Mouse (Mus musculus) bone marrow macrophage, adult 2 months (primary cell): ENCODE measurements at regions not wholly inside any gene's neighbourhood (a gene's known extent, or its start where the extent isn't known, plus 50 kb on each side); places are given as distances from the start of the nearest gene placed in this dataset.

ENCODE experiments used
- H3K27ac ChIP-seq: 2 replicates; pipeline ENCODE4 v1.5.1; 2012; ENCODE audit warnings: low read depth, low read length; ENCODE audit not compliant: insufficient read depth
- H3K4me1 ChIP-seq: 2 replicates; pipeline ENCODE4 v1.6.1; 2012; ENCODE audit warnings: low read length; ENCODE audit not compliant: control insufficient read depth, insufficient read depth
- H3K4me3 ChIP-seq: 2 replicates; pipeline ENCODE4 v1.5.1; 2012; ENCODE audit warnings: mild to moderate bottlenecking, low read length, moderate library complexity; ENCODE audit not compliant: insufficient read depth
- CTCF ChIP-seq: IDR thresholded peaks from 2 replicates; pipeline ENCODE4 v1.5.1; 2012; ENCODE audit warnings: low read depth, mild to moderate bottlenecking, low read length, moderate library complexity
- POLR2A ChIP-seq: IDR thresholded peaks from 2 replicates; pipeline ENCODE4 v1.6.1; 2012; ENCODE audit warnings: mild to moderate bottlenecking, low read depth, low read length, borderline replicate concordance

DNA sequence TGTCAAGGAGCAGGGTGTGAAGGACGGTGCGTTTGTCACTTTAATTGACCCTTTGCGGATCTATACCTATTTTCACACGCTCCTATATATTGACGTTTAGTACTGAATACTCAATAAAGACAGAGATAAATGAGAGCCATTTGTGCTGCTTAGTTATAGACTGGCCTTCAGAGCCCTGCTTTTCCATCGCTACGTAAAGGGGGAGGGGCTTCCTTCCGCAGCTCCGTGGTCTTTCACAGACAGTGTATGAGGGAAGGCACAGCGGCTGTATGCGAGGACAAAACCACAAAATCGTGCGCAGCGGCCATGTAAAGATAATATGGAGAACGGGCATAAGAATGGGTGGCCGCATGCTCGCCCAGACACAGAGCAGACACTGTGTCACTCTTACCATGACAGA lies 58.4 kb upstream of the Pced1b start:
- Histone ChIP-seq H3K4me1 (no peaks in the 10 kb centered on the region), H3K4me3 (no peak overlapping the region), H3K27ac (no peak overlapping the region)
- TF ChIP-seq CTCF, result no peak
- TF ChIP-seq POLR2A, result no peak

DNA sequence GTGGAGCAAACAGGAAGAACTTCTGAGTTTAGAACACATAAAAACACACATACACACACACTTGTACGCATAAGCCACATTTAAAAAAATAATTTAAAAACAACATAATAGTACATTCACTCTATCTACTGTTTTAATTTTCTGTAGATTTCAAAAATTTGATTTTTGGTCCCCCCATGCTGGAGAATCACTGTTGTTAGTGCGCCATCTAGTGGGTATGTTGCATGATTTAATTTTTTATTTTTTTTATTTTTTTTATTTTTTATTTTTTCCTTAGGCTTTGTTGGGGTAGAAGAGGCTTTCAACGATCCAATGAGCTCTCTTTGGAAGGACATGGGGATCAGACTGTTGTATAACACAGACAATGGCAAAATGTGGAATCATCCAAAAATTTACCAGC lies 59.1 kb upstream of the Pced1b start:
- Histone ChIP-seq H3K27ac (no peak overlapping the region), H3K4me3 (no peak overlapping the region), H3K4me1 (no peaks in the 10 kb centered on the region)
- TF ChIP-seq CTCF (no peak), POLR2A (no peak)

DNA sequence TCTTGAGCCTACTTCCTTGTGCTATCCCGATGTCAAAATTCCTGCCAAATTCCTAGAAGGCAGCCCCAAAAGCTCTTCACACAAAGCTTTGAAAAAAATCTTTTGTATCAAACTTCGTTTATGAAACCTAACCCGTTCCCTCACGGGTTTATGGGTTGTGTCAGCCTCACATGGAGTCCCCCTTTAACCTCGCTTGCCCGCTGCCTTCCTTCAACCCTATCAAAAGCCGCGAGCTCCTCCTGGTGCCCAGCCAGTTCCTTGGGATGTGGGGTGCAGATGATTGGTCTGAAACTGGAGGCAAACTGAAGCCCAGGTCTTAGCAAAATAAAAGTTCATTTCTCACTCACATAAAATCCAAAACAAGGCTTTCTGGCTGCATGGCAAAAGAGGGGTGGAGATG lies 60.9 kb upstream of the Pced1b start:
- H3K4me1 ChIP-seq, result no peaks in the 10 kb centered on the region
- TF ChIP-seq CTCF (no peak), POLR2A (no peak)
- H3K4me3 ChIP-seq, result no peak overlapping the region
- H3K27ac ChIP-seq, result no peak overlapping the region

DNA sequence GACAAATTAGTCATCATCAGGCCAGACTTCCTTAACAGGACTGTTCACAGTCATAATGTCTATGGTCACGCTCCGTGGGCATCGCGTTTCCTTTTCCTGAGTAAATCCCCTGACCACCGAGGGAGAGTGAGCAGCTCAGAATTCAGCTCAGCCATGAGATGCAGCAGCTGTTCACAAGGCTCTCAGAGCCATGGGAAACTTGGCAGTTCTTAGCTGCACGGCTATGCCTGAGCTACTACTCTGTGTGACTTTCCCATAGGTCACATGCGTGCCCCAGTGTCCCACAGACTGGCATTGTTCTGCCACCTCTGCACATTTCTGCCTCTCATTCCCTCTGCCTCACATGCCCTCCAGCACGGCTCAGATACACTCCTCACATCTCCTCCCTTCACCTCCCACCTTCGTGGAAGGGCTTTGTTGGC lies 64.3 kb upstream of the Pced1b start:
- Histone ChIP-seq H3K4me3 (no peak overlapping the region), H3K4me1 (no peaks in the 10 kb centered on the region), H3K27ac (no peak overlapping the region)
- no peak for TF ChIP-seq POLR2A
- TF ChIP-seq CTCF, result no peak

DNA sequence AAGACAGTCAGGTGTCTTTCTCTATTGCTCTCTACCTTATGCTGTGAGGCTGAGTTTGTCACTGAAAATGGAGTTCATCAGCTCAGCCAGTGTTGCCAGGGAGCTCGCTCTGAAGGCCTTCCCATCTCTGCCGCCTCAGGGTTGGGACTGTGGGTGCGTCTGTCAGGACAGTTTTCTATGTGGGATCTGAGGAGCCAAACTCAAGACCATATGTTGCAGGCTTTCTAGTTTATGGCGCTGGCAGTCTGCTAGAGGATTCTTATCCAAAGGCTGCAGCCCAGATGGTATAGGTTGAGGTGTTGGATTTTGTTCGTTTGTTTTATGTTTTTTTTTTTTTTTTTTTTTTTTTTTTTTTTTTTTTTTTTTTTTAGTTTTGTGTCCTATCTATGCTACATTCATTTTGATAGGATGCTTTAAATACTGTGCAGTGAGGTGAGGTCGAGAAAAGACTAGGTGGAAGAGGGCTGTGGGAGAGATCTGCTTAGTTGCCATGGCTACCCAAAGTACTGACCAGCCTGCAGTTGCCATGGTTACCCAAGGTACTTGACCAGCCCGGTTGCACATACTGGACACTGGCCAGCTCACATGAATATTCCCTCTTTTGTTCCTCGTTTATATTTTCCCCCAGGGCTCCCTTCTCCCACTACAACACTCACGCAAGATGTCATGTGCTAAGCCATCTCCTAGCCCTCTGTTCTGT lies 65.8 kb upstream of the Pced1b start:
- Histone ChIP-seq H3K4me3 (no peak overlapping the region), H3K27ac (no peak overlapping the region), H3K4me1 (no peaks in the 10 kb centered on the region)
- no peak for TF ChIP-seq POLR2A
- TF ChIP-seq CTCF, result no peak

DNA sequence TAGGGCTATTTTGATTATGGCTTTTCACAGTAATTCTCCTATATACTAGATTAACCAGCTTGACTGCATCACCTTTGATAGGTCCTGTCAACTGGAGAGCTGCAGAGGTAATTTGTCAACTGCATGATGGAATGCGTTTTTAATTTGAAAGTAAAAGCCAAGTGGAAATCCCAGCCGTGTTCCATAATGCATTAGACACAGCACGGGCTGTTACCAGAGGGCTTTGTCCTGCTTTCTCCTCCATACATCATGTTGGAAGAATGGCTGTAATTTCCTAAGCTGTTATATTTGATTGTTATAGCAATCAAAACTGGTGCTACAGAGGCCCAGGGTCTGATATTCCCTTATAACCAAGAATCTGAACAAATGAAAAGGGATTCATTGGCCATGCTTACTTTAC lies 68.6 kb upstream of the Pced1b start:
- Histone ChIP-seq H3K27ac (no peak overlapping the region), H3K4me1 (no peaks in the 10 kb centered on the region), H3K4me3 (no peak overlapping the region)
- TF ChIP-seq POLR2A (no peak), CTCF (no peak)

DNA sequence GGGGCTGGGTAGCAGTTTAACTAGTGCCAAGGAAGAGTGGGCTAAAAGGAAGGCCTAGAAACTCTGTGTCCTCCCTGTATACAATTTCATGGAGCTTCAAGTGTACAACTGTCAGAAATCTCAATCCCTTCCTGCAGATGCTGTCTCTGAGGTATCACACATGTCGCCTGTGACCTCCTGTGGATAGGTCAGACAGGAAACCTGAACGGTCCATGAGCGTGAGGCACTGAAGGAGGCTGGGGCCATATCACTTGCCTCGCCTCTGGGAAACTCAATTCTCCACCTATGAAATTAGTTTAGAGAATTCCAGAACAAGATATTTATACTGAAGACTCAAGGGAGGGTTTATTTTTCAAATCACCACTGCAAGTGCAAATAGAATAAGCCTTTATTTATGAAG lies 69.1 kb upstream of the Pced1b start:
- H3K4me3 ChIP-seq, result no peak overlapping the region
- no peak for TF ChIP-seq POLR2A
- TF ChIP-seq CTCF, result no peak
- H3K27ac ChIP-seq, result no peak overlapping the region
- no peaks in the 10 kb centered on the region for H3K4me1 ChIP-seq

DNA sequence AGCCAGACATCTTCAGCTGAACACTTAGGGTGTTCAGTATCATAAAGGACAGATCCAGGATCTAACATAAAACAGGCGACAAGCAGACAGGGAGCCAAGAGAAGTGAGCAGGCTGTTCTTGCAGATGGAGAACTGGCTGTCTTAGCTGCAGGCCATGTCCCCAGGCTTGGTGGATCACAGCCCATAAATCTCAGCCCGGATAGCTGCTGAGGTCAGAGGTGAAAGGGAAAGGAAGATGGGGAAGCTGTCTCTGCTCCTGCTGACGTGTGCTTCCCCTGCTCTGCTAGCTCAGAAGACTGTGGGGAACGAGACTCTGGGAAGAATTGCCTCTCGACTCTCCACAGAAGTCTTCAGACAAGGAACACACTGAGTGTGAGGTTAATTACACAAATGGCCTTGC lies 71.9 kb upstream of the Pced1b start:
- no peak overlapping the region for H3K4me3 ChIP-seq
- no peaks in the 10 kb centered on the region for H3K4me1 ChIP-seq
- no peak overlapping the region for H3K27ac ChIP-seq
- TF ChIP-seq POLR2A (no peak), CTCF (no peak)

DNA sequence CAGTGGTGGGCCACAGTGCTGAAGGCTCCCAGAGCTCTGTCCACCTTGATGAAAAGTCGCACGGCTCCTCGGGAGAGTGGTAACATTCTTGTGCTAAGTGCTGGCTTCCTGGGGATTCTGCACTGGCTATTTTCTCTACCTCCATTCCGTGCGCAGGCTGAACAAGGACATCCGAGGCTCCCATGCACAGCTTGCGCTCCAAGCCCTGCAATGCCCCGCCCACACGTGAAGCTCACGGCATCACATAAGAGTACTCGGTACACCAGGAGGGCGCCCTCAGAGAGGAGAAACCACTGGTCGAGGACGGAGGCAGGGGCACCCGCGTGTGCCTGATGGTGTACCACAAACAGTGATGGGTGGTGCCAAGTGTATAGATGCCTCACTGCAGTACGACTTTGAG lies 73.7 kb upstream of the Pced1b start:
- H3K4me1 ChIP-seq, result no peaks in the 10 kb centered on the region
- H3K27ac ChIP-seq, result no peak overlapping the region
- no peak overlapping the region for H3K4me3 ChIP-seq
- TF ChIP-seq CTCF (no peak), POLR2A (no peak)

DNA sequence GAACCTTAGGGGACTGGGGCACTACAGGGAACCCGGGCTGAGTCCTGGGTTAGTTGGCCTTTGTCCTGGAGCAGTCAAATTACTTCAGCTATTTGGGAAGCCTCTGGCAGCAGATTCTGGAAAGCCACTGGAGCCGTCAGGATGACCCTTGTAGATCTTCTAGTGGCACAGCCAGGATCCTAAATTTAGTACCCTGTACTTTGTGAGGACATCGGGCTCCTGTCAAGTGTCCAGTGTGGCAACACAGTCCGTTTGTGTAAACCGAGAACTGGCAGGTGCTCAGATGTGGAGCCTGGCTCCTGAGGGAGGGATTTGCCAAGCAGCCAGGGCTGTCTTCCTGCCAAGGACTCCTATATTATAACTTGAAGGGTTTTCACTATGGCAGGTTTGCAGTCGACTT lies 76.8 kb upstream of the Pced1b start:
- H3K4me3 ChIP-seq, result no peak overlapping the region
- H3K27ac ChIP-seq, result no peak overlapping the region
- TF ChIP-seq POLR2A, result no peak
- TF ChIP-seq CTCF, result no peak
- H3K4me1 ChIP-seq, result no peaks in the 10 kb centered on the region

DNA sequence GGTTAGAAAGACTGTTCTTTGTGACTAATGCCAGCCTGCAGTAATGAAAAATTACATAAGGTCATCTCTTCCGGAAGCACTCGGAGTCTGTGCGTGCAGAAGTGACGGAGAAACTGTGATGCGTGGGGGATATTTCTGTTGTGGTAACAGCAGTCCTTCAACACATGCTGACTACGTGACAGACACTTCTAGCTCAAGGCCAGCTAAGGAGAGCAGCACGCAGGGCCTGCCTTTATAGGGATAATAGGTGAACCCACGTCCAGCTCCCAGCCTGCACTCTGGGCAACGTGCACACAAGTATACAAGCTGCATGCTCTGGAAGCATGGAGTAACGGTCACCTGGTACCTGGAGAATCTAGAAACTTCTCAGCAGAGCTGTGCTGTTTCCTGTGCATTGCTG lies 77.5 kb upstream of the Pced1b start:
- H3K27ac ChIP-seq, result no peak overlapping the region
- TF ChIP-seq CTCF (no peak), POLR2A (no peak)
- H3K4me3 ChIP-seq, result no peak overlapping the region
- H3K4me1 ChIP-seq, result no peaks in the 10 kb centered on the region
